Mouse (Mus musculus): ENCODE results near the gene Scube2.

The Scube2 gene

DNA sequence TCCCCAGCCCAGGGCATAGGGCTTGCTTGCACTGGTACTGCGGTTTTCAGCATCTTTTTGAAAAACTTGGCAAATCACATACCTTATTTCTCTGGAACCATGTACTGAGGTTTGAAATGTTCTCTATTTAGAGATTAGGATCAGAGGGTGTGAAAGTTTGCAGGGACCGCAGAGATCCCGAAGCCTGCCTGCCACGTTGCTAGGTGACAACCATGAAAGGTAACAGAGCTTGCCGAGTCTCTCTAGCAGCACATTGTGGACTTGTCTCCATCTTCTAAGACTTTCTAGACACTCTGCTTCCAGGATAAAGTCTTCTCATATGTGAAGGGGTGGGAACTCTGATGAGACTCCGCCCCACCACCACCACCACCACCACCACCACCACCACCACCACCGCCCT lies 13.5 kb downstream of the Scube2 start:
- no peak for DNase-seq (ENCODE audit: low read depth, low spot score)

- no peak for DNase-seq (ENCODE audit: low read depth, low spot score)
Observed at GRCm38 (mm10) chr7:109850531-109850930, 14.9 kb downstream of the Scube2 start.

- no peak for DNase-seq (ENCODE audit: low read depth, low spot score)
Observed at GRCm38 (mm10) chr7:109849750-109850434, 15.6 kb downstream of the Scube2 start.

- DNase-seq (ENCODE audit: low read depth, low spot score), result no peak
Observed at GRCm38 (mm10) chr7:109848867-109849733, 16.4 kb downstream of the Scube2 start.

DNA sequence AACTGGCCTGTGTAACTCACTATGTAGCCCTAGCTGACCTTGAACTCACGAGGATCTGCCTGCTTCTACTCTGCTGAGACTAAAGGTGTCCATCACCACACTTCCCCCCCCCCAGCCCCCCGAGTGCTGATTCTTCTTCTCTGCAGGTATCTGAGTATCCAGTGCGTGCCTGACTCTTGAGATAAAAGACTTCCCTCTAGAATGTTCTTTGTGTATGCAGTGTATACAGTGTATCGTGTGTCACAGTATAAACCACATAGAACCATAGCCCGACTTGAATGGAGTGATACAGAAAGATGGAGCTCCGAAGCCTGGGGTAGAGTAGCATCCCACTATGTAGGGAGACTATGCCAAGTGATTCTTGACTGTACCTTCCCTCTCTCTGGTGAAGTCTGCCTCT lies 21.4 kb downstream of the Scube2 start:
- DNase-seq (ENCODE audit: low read depth, low spot score), result no peak

GRCm38 (mm10) chr7:109841618-109842418 lies 23.7 kb downstream of the Scube2 start:
- no peak for DNase-seq (ENCODE audit: low read depth, low spot score)

DNA sequence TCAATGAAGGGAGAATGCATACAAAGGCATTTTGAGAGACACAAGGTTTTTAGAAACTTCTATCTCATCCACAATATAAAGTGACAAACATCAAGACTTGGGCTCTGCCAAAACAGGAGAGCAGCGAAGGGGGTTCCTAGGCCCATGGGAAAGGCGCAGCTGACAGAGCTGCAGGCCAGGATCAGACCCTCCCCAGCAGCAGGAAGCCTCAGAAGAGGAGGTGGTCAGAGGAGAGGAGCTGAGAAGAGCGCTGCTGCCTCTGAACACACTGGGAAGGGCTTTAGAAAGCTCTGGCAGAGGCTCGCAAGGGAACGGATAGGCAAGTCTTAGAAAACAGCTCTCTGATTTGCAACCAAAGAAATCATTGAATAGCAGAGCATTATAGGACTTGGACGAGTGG lies 24.4 kb downstream of the Scube2 start:
- no peak for DNase-seq (ENCODE audit: low read depth, low spot score)

- no peak for DNase-seq (ENCODE audit: low read depth, low spot score)
Observed at GRCm38 (mm10) chr7:109838613-109839012, 26.9 kb downstream of the Scube2 start.

DNA sequence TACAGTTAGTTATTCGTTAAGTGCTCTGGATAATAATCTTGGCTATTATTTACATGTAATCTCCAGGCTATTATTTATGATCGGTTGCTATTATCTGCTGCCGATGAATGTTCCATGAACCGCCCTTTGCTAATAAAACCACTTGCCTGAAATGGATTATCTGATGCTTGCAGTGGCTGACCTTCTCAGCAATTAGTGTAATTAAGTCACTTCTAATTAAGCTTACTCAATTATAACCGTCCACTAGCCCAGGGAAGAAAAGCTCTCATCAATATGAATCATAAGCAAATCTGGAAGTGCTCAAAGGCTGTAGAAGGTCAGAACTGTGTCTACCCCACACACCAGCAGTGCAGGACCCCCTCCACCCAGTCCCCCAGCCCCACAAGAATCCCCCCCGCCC lies 27.8 kb downstream of the Scube2 start:
- DNase-seq (ENCODE audit: low read depth, low spot score), result no peak

DNA sequence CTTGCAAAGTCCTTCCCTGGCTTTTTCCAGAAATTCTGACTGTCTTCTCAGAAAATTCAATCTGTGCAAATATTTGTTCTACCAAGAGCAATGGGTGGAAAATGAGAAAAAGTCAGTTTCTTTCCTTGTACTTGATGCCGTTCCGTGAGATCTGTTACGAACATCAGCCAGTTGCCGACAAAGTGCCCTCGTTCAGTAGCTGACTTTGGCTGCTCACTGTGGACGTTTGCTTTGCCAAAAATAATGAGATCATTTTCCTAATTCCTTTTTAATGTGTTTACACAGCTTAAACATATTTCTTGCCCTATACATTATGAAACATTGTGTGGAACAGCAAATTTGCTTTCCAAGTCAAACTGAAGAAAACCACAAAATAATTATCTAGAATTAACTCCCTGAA lies 30.6 kb downstream of the Scube2 start:
- no peak for DNase-seq (ENCODE audit: low read depth, low spot score)

DNA sequence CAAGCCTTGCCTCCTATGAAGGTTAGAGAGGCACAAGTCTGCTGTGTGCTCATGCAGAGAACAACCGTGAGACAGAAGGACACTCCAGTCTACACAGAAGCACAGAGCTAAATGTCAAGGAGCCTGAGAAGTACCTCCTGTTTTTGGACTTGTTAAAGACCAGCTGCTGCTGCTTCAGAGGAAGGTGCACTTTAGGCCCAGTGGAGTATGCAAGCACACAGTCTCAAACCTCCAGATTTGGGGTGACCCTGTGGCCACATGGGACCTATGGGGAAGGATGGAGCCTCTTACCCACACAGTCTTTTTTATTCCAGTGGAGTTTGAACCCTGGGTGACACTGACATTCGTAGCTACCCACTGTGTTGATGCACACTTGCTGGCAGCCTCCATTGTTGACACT lies 34.1 kb downstream of the Scube2 start:
- DNase-seq (ENCODE audit: low read depth, low spot score), result no peak

GRCm38 (mm10) chr7:109826911-109827310 lies 38.6 kb downstream of the Scube2 start:
- DNase-seq (ENCODE audit: low read depth, low spot score), result no peak

GRCm38 (mm10) chr7:109825293-109825692 lies 40.2 kb downstream of the Scube2 start:
- no peak for DNase-seq (ENCODE audit: low read depth, low spot score)

- no peak for DNase-seq (ENCODE audit: low read depth, low spot score)
Observed at GRCm38 (mm10) chr7:109818600-109818999, 46.9 kb downstream of the Scube2 start.

DNA sequence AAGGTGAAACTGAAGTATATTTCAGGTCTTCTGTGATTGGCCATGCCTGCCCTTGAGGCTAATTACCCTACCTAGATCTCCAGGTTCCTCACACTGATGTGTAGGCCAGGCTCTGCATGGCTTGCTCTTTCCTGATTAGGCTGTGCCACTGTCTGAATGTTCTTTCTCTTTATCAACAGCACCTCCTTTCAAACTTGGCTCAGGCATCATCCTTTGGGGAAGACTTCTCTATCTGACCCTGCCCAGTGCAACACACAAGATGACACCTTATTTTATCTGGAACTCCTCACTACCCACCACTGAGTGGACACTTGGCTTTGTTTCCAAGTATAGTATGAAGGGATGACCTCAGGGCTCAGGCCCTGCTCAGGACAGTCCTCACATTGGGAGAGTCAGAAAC lies 47.5 kb downstream of the Scube2 start:
- DNase-seq (ENCODE audit: low read depth, low spot score), result no peak

- DNase-seq (ENCODE audit: low read depth, low spot score), result no peak
Observed at GRCm38 (mm10) chr7:109813330-109814140, 51.9 kb downstream of the Scube2 start.

- DNase-seq (ENCODE audit: low read depth, low spot score), result no peak
Observed at GRCm38 (mm10) chr7:109807616-109808485, 57.6 kb downstream of the Scube2 start.

- no peak for DNase-seq (ENCODE audit: low read depth, low spot score)
Observed at GRCm38 (mm10) chr7:109804843-109805242, 60.6 kb downstream of the Scube2 start.

DNA sequence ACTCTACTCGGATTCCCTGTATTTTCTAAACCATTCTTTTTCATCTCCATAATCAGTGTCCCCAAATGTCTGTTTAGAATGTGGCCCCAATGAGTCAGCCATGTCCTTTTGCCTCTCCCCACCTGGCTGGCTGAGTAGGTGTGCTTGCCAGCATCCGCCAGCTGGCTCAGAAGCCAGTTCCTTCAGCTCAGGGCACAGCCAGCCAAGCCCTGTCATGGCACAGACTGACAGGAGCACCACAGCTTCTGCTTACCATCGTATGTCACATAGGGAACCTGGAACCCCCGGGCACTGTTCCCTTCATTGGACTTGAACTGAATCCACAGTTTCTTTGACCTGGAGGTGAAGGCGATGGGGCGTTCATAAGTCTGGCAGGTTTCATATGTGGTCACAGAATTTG lies 61.1 kb downstream of the Scube2 start:
- DNase-seq (ENCODE audit: low read depth, low spot score), result no peak

GRCm38 (mm10) chr7:109803516-109803915 lies 62.0 kb downstream of the Scube2 start:
- no peak for DNase-seq (ENCODE audit: low read depth, low spot score)
